Mouse (Mus musculus) intestine, embryonic 16.5 days (tissue): ENCODE measurements around the gene Stap1. TPM values are rescaled to one million over a fixed set of nuclear protein-coding genes. Genes with fewer than 3 reads are reported as not detected.

Source experiments
- ATAC-seq: fragments of 200-750 bp; cut with Nextera tagmentation; 2 replicates; pipeline ENCODE4 v1.8.0; 2017; ENCODE audit warnings: moderate TSS enrichment, moderate library complexity
- H3K27ac ChIP-seq: fragments of 300-500 bp; sonication (generic); 2 replicates; pipeline ENCODE4 v1.5.1; 2014; ENCODE audit warnings: mild to moderate bottlenecking, low read length
- H3K27me3 ChIP-seq: fragments of 300-500 bp; sonication (generic); replicated peaks from 2 replicates; pipeline ENCODE4 v1.6.1; 2014; ENCODE audit warnings: low read length, control low read depth, mixed read lengths; ENCODE audit not compliant: control insufficient read depth, insufficient read depth
- H3K36me3 ChIP-seq: fragments of 300-500 bp; sonication (generic); 2 replicates; pipeline ENCODE4 v1.6.1; 2014; ENCODE audit warnings: low read length, control low read depth; ENCODE audit not compliant: control insufficient read depth, insufficient read depth
- H3K4me1 ChIP-seq: fragments of 300-500 bp; sonication (generic); 2 replicates; pipeline ENCODE4 v1.6.1; 2014; ENCODE audit warnings: low read length, control low read depth, mixed read lengths; ENCODE audit not compliant: control insufficient read depth, insufficient read depth
- H3K4me2 ChIP-seq: fragments of 300-500 bp; sonication (generic); 2 replicates; pipeline ENCODE4 v1.6.1; 2014; ENCODE audit warnings: low read depth, low read length, control low read depth
- H3K4me3 ChIP-seq: fragments of 300-500 bp; sonication (generic); 2 replicates; pipeline ENCODE4 v1.5.1; 2014; ENCODE audit warnings: mild to moderate bottlenecking, low read length
- H3K9ac ChIP-seq: fragments of 300-500 bp; sonication (generic); 2 replicates; pipeline ENCODE4 v1.6.1; 2014; ENCODE audit warnings: low read depth, low read length
- H3K9me3 ChIP-seq: fragments of 300-500 bp; sonication (generic); 2 replicates; pipeline ENCODE4 v1.6.1; 2016; ENCODE audit warnings: low read length, control low read depth; ENCODE audit not compliant: control insufficient read depth
- WGBS: fragments of 180-500 bp; shearing (Covaris S2); extraction: QIAGEN DNeasy Blood & Tissue Kit; methylation state at CpG from one replicate; pipeline ENCODE4 v1.1.7; 2014; 5-methylcytosine and 5-hydroxymethylcytosine counted together
- polyA plus RNA-seq: library from polyadenylated mRNA; unstranded; fragments of >200 nt; fragmentation: Nextera tagmentation; extraction: Ambion mirVana; gene quantifications from 2 replicates; pipeline ENCODE4 v1.2.1, GENCODE M21; 2015

The Stap1 gene
- polyA plus RNA-seq, 1 experiment from 2014 or later: 0.60 TPM

DNA sequence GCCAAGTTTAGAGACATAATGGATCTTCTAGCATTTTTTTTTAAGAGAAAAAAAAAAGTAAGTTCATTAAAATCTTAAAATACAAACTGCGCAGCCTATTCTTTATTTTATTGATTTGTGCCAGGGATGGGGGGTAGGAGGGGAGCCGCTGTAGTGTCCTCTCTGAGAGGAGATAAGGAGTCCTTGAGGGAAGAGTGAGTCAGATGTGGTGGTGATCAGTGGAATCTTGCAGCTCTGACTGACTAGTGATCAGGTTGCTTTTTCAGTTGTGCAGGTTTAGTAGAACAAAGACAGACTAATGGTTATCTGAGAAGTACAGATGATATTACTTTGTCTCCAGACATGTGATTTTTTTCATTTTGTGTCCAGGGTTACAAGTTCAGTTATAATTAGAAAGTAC, 41.5 kb downstream of the Stap1 start:
- 89% methylated on average over 2 of the region's 2 CpGs for WGBS
- Histone ChIP-seq H3K4me1 (no peaks in the 10 kb centered on the region), H3K36me3 (no peaks in the 10 kb centered on the region), H3K4me2 (no peak overlapping the region), H3K9ac (no peak overlapping the region), H3K4me3 (no peak overlapping the region), H3K27me3 (no peaks in the 10 kb centered on the region), H3K9me3 (no peaks in the 10 kb centered on the region), H3K27ac (no peak overlapping the region)
- ATAC-seq: no peak

- ATAC-seq: no peak
- no peak overlapping the region for H3K4me2 ChIP-seq
- no peaks in the 10 kb centered on the region for H3K27me3 ChIP-seq
- H3K4me3 ChIP-seq: no peak overlapping the region
- no peaks in the 10 kb centered on the region for H3K4me1 ChIP-seq
- H3K9me3 ChIP-seq: no peaks in the 10 kb centered on the region
- no peak overlapping the region for H3K27ac ChIP-seq
- peaks cover 5% of the 10 kb centered on the region; the same call in 1 of the 2 replicates for H3K36me3 ChIP-seq
- H3K9ac ChIP-seq: no peak overlapping the region
- 61% methylated on average over 1 of the region's 1 CpGs for WGBS
Measured at GRCm38 (mm10) chr5:86113997-86114396, 42.5 kb downstream of the Stap1 start.

GRCm38 (mm10) chr5:86118457-86119094, 47.0 kb downstream of the Stap1 start:
- no peak for ATAC-seq
- no peak overlapping the region for H3K9ac ChIP-seq
- H3K27ac ChIP-seq: no peak overlapping the region
- 89% methylated on average over 9 of the region's 9 CpGs for WGBS
- no peaks in the 10 kb centered on the region for H3K9me3 ChIP-seq
- H3K4me1 ChIP-seq: no peaks in the 10 kb centered on the region
- H3K36me3 ChIP-seq: peaks cover 5% of the 10 kb centered on the region; the same call in 1 of the 2 replicates
- no peaks in the 10 kb centered on the region for H3K27me3 ChIP-seq
- H3K4me2 ChIP-seq: no peak overlapping the region
- no peak overlapping the region for H3K4me3 ChIP-seq

- Histone ChIP-seq H3K4me1 (no peaks in the 10 kb centered on the region), H3K4me2 (no peak overlapping the region), H3K36me3 (no peaks in the 10 kb centered on the region), H3K27ac (no peak overlapping the region), H3K27me3 (no peaks in the 10 kb centered on the region), H3K9ac (no peak overlapping the region), H3K9me3 (no peaks in the 10 kb centered on the region), H3K4me3 (no peak overlapping the region)
- ATAC-seq: no peak
- WGBS: 95% methylated on average over 1 of the region's 1 CpGs
Measured at GRCm38 (mm10) chr5:86128749-86129148, 57.2 kb downstream of the Stap1 start.

DNA sequence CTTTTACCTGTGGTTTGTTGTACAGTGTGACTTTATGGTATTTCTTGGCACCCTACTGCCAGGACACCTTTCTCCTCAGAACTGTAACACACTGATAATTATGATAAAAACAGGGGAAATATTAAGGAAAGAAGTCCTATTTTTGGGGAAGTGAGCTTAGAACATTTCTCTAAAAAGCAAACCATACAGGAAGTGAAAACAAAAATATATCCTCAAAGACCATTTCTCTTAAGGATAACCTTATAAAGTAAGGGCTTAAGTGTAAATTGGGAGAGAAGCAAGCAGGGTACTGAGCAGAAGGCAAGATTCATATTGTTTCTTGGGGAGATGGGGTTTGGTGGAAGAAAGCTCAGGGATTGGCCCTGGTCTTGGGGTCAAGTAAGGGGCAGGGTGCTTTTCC, 58.3 kb downstream of the Stap1 start:
- Histone ChIP-seq H3K4me2 (no peak overlapping the region), H3K4me1 (no peaks in the 10 kb centered on the region), H3K9ac (no peak overlapping the region), H3K27me3 (no peaks in the 10 kb centered on the region), H3K36me3 (no peaks in the 10 kb centered on the region), H3K27ac (no peak overlapping the region), H3K4me3 (no peak overlapping the region), H3K9me3 (no peaks in the 10 kb centered on the region)
- no peak for ATAC-seq

Other genes with a start within 250 kb of the Stap1 start
- 19.9 and 21.6 TPM in 2 replicates for gene Cenpc1, start 6.2 kb upstream of the Stap1 start, polyA plus RNA-seq
- 8.7 and 10.4 TPM in 2 replicates for gene Uba6, start 101.1 kb downstream of the Stap1 start, polyA plus RNA-seq
- gene Gnrhr, start 126.2 kb downstream of the Stap1 start, polyA plus RNA-seq: not detected in 2 replicates
- not detected in 2 replicates for gene Tmprss11c, start 217.6 kb downstream of the Stap1 start, polyA plus RNA-seq